28 mouse cellular contexts compared by ENCODE assay signal in the genomic region with DNA sequence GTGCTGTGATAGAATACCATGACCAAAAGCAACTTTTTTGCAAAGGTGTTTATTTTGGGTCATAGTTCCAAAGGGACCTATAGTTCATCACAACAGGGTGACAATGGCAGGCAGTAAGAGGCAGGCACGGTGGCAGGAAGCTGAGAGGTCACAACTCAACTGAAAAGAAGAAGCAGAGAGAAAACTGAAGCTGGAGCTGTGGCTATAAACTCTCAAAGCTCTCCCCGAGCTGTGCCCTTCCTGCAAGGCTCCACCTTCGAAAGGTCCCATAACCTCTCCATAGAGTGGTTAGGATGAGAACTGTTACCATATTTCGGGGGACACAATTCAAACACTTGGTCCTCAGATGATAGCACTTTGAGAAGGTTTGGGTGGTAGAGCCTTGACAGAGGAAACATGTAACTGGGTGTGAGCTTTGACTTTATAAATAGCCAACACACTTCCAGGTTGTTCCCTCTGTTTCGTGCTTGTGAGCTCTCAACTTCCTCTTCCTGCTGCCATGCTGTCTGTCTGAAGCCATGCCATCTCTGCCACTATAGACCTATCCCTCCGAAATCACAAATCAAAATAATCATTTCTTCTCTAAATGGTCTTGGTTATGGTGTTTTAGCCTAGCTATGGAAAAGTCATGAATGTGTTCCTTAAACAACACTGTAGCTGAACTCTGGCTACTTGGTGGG.
"Had no signal": no experiment of that assay in that cellular context is flagged by ENCODE, and none has a peak within 500 bp of the region (broad histone marks: within the 10 kb centered on the region; RNA-seq: fewer than 3 reads in every experiment).

No protein-coding gene starts in this region.

- H3K4me1 ChIP-seq: limb, embryonic 10.5 days; liver, embryonic 12.5 days; liver, embryonic 15.5 days; stomach, embryonic 15.5 days had no signal

- H3K27me3 ChIP-seq: limb, embryonic 13.5 days; liver, embryonic 12.5 days; lung, embryonic 15.5 days; neural tube, embryonic 12.5 days; neural tube, embryonic 15.5 days; stomach, embryonic 15.5 days had no signal

- H3K4me3 ChIP-seq: layer of hippocampus, adult 2 months; left cerebral cortex, adult 2 months; limb, embryonic 10.5 days; limb, embryonic 13.5 days; liver, embryonic 12.5 days; liver, embryonic 15.5 days; lung, embryonic 15.5 days; megakaryocyte, embryonic 14.5 days; midbrain, embryonic 10.5 days; midbrain, embryonic 13.5 days; neural tube, embryonic 12.5 days; neural tube, embryonic 15.5 days; stomach, embryonic 15.5 days had no signal

- ATAC-seq: intestine, embryonic 16.5 days; liver, embryonic 12.5 days; midbrain, embryonic 13.5 days; midbrain, embryonic 16.5 days had no signal

- H3K9ac ChIP-seq: limb, embryonic 13.5 days; liver, embryonic 12.5 days; liver, embryonic 15.5 days; lung, embryonic 15.5 days; midbrain, embryonic 13.5 days; neural tube, embryonic 12.5 days; neural tube, embryonic 15.5 days; stomach, embryonic 15.5 days had no signal

- H3K9me3 ChIP-seq: limb, embryonic 10.5 days; limb, embryonic 13.5 days; liver, embryonic 12.5 days; liver, embryonic 15.5 days; lung, embryonic 15.5 days; megakaryocyte, embryonic 14.5 days; midbrain, embryonic 10.5 days; midbrain, embryonic 13.5 days; neural tube, embryonic 12.5 days; neural tube, embryonic 15.5 days; stomach, embryonic 15.5 days had no signal

- H3K4me2 ChIP-seq: limb, embryonic 13.5 days; liver, embryonic 12.5 days; liver, embryonic 15.5 days; lung, embryonic 15.5 days; midbrain, embryonic 13.5 days; neural tube, embryonic 12.5 days; neural tube, embryonic 15.5 days; stomach, embryonic 15.5 days had no signal

- DNase-seq: kidney, adult 18-20 months; kidney, adult 9 months; kidney, postnatal 25 days; layer of hippocampus, postnatal 36 days; liver; lung, adult 18-20 months; lung, postnatal 10 days; lung, postnatal 36 days; retina, postnatal 1 day; right cerebral cortex, postnatal 25 days; spleen, adult 18-20 months; thymus, postnatal 36 days had no signal

- H3K36me3 ChIP-seq: limb, embryonic 10.5 days; limb, embryonic 13.5 days; liver, embryonic 12.5 days; liver, embryonic 15.5 days; lung, embryonic 15.5 days; midbrain, embryonic 10.5 days; midbrain, embryonic 13.5 days; neural tube, embryonic 12.5 days; neural tube, embryonic 15.5 days; stomach, embryonic 15.5 days had no signal

- H3K27ac ChIP-seq: kidney, postnatal 0 days; left cerebral cortex, adult 2 months; limb, embryonic 10.5 days; limb, embryonic 13.5 days; liver, embryonic 12.5 days; liver, embryonic 15.5 days; lung, embryonic 15.5 days; midbrain, embryonic 10.5 days; midbrain, embryonic 13.5 days; neural tube, embryonic 12.5 days; neural tube, embryonic 15.5 days; stomach, embryonic 15.5 days had no signal
